Mouse (Mus musculus) limb, embryonic 12.5 days (tissue): ENCODE data around the gene Fam53b. TPM values are rescaled to one million over a fixed set of nuclear protein-coding genes. Genes with fewer than 3 reads are reported as not detected.
A peak's percentile ranks its signal among the peaks of the same experiment; 100 is the strongest.

ENCODE experiments used
- ATAC-seq: fragments of 200-750 bp; cut with Nextera tagmentation; 2 replicates; pipeline ENCODE4 v1.8.0; 2017; ENCODE audit warnings: low read depth, moderate TSS enrichment; ENCODE audit not compliant: insufficient number of reproducible peaks, insufficient read depth, low FRiP score, low TSS enrichment
- H3K27ac ChIP-seq: fragments of 300-500 bp; sonication (generic); 2 replicates; pipeline ENCODE4 v1.5.1; 2016; ENCODE audit warnings: mild to moderate bottlenecking, moderate library complexity
- H3K27me3 ChIP-seq: fragments of 300-500 bp; sonication (generic); 2 replicates; pipeline ENCODE4 v1.6.1; 2016; ENCODE audit warnings: mild to moderate bottlenecking, moderate library complexity
- H3K36me3 ChIP-seq: fragments of 300-500 bp; sonication (generic); 2 replicates; pipeline ENCODE4 v1.6.1; 2016; ENCODE audit warnings: mild to moderate bottlenecking, moderate library complexity
- H3K4me1 ChIP-seq: fragments of 300-500 bp; sonication (generic); replicated peaks from 2 replicates; pipeline ENCODE4 v1.6.1; 2016
- H3K4me2 ChIP-seq: fragments of 300-500 bp; sonication (generic); 2 replicates; pipeline ENCODE4 v1.6.1; 2016; ENCODE audit warnings: mild to moderate bottlenecking, moderate library complexity
- H3K4me3 ChIP-seq: fragments of 300-500 bp; sonication (generic); replicated peaks from 2 replicates; pipeline ENCODE4 v1.5.1; 2016; ENCODE audit warnings: mild to moderate bottlenecking
- H3K9ac ChIP-seq: fragments of 300-500 bp; sonication (generic); replicated peaks from 2 replicates; pipeline ENCODE4 v1.6.1; 2016; ENCODE audit warnings: mild to moderate bottlenecking, moderate library complexity
- H3K9me3 ChIP-seq: fragments of 300-500 bp; sonication (generic); 2 replicates; pipeline ENCODE4 v1.6.1; 2016; ENCODE audit warnings: mild to moderate bottlenecking, moderate library complexity
- WGBS: fragments of 180-500 bp; shearing (Covaris S2); methylation state at CpG from one replicate; pipeline ENCODE4 v1.1.7; 2016; 5-methylcytosine and 5-hydroxymethylcytosine counted together
- polyA plus RNA-seq: library from polyadenylated mRNA; unstranded; fragments of >200 nt; fragmentation: Nextera tagmentation; extraction: Ambion mirVana; gene quantifications from 2 replicates; pipeline ENCODE4 v1.2.1, GENCODE M21; 2016

Gene Fam53b
- polyA plus RNA-seq, 1 experiment from 2014 or later = 27.7 TPM

GRCm38 (mm10) chr7:132731558-132731957, 82.1 kb downstream of the Fam53b start:
- Histone ChIP-seq H3K27me3 (no peaks in the 10 kb centered on the region), H3K4me1 (peaks cover 38% of the 10 kb centered on the region), H3K36me3 (peaks cover 20% of the 10 kb centered on the region), H3K27ac (no peak overlapping the region), H3K4me3 (no peak overlapping the region), H3K9me3 (no peaks in the 10 kb centered on the region), H3K9ac (no peak overlapping the region), H3K4me2 (no peak overlapping the region)
- WGBS = 61% methylated on average over 6 of the region's 6 CpGs
- no peak for ATAC-seq

GRCm38 (mm10) chr7:132730510-132730909, 83.2 kb downstream of the Fam53b start:
- H3K9me3 ChIP-seq = no peaks in the 10 kb centered on the region
- no peak overlapping the region for H3K9ac ChIP-seq
- no peak overlapping the region for H3K4me2 ChIP-seq
- H3K36me3 ChIP-seq = peaks cover 20% of the 10 kb centered on the region
- 89% methylated on average over 7 of the region's 7 CpGs for WGBS
- no peaks in the 10 kb centered on the region for H3K27me3 ChIP-seq
- H3K27ac ChIP-seq = no peak overlapping the region
- no peak overlapping the region for H3K4me3 ChIP-seq
- peaks cover 32% of the 10 kb centered on the region for H3K4me1 ChIP-seq
- no peak for ATAC-seq

GRCm38 (mm10) chr7:132729093-132729831, 84.4 kb downstream of the Fam53b start:
- Histone ChIP-seq H3K27me3 (no peaks in the 10 kb centered on the region), H3K9ac (no peak overlapping the region), H3K4me1 (peaks cover 27% of the 10 kb centered on the region), H3K4me3 (no peak overlapping the region), H3K9me3 (no peaks in the 10 kb centered on the region), H3K36me3 (peaks cover 15% of the 10 kb centered on the region), H3K27ac (no peak overlapping the region), H3K4me2 (no peak overlapping the region)
- ATAC-seq = no peak
- 77% methylated on average over 4 of the region's 4 CpGs for WGBS

- no peak overlapping the region for H3K4me3 ChIP-seq
- no peak overlapping the region for H3K4me2 ChIP-seq
- WGBS = 70% methylated on average over 13 of the region's 13 CpGs
- no peak overlapping the region for H3K9ac ChIP-seq
- H3K4me1 ChIP-seq = peaks cover 13% of the 10 kb centered on the region
- no peak for ATAC-seq
- peak overlapping the region; percentile 69 for H3K27ac ChIP-seq
- peaks cover 9% of the 10 kb centered on the region for H3K36me3 ChIP-seq
- H3K27me3 ChIP-seq = no peaks in the 10 kb centered on the region
- no peaks in the 10 kb centered on the region for H3K9me3 ChIP-seq
Observed at GRCm38 (mm10) chr7:132726106-132726861, 87.4 kb downstream of the Fam53b start.

- Histone ChIP-seq H3K9me3 (no peaks in the 10 kb centered on the region), H3K27ac (no peak overlapping the region), H3K27me3 (no peaks in the 10 kb centered on the region), H3K4me3 (no peak overlapping the region), H3K4me1 (peaks cover 18% of the 10 kb centered on the region), H3K9ac (no peak overlapping the region), H3K4me2 (no peak overlapping the region), H3K36me3 (peaks cover 11% of the 10 kb centered on the region; the same call in 1 of the 2 replicates)
- 92% methylated on average over 5 of the region's 5 CpGs for WGBS
- no peak for ATAC-seq
Observed at GRCm38 (mm10) chr7:132724501-132725062, 89.1 kb downstream of the Fam53b start.

- 86% methylated on average over 11 of the region's 11 CpGs for WGBS
- H3K9me3 ChIP-seq = no peaks in the 10 kb centered on the region
- H3K27ac ChIP-seq = no peak overlapping the region
- no peak overlapping the region for H3K9ac ChIP-seq
- H3K4me1 ChIP-seq = peaks cover 18% of the 10 kb centered on the region
- H3K4me3 ChIP-seq = no peak overlapping the region
- no peak overlapping the region for H3K4me2 ChIP-seq
- ATAC-seq = no peak
- H3K27me3 ChIP-seq = no peaks in the 10 kb centered on the region
- H3K36me3 ChIP-seq = 0 out of 2 replicates have a peak, but pooled peaks cover 7% of the 10 kb centered on the region
Observed at GRCm38 (mm10) chr7:132723906-132724305, 89.8 kb downstream of the Fam53b start.

- Histone ChIP-seq H3K27ac (no peak overlapping the region), H3K9ac (no peak overlapping the region), H3K27me3 (no peaks in the 10 kb centered on the region), H3K4me1 (peaks cover 18% of the 10 kb centered on the region), H3K4me2 (no peak overlapping the region), H3K4me3 (no peak overlapping the region), H3K9me3 (no peaks in the 10 kb centered on the region), H3K36me3 (0 out of 2 replicates have a peak, but pooled peaks cover 7% of the 10 kb centered on the region)
- ATAC-seq = no peak
- WGBS = 89% methylated on average over 12 of the region's 12 CpGs
Observed at GRCm38 (mm10) chr7:132722401-132723370, 91.0 kb downstream of the Fam53b start.

GRCm38 (mm10) chr7:132720562-132720961, 93.1 kb downstream of the Fam53b start:
- no peak for ATAC-seq
- no peak overlapping the region for H3K27ac ChIP-seq
- peaks cover 10% of the 10 kb centered on the region for H3K36me3 ChIP-seq
- no peaks in the 10 kb centered on the region for H3K9me3 ChIP-seq
- H3K4me3 ChIP-seq = no peak overlapping the region
- WGBS = 81% methylated on average over 8 of the region's 8 CpGs
- no peak overlapping the region for H3K4me2 ChIP-seq
- no peaks in the 10 kb centered on the region for H3K27me3 ChIP-seq
- no peak overlapping the region for H3K9ac ChIP-seq
- H3K4me1 ChIP-seq = peaks cover 19% of the 10 kb centered on the region

GRCm38 (mm10) chr7:132719570-132719969, 94.1 kb downstream of the Fam53b start:
- H3K4me2 ChIP-seq = no peak overlapping the region
- H3K4me1 ChIP-seq = peaks cover 25% of the 10 kb centered on the region
- H3K36me3 ChIP-seq = peaks cover 20% of the 10 kb centered on the region
- no peak overlapping the region for H3K9ac ChIP-seq
- H3K27ac ChIP-seq = no peak overlapping the region
- no peak overlapping the region for H3K4me3 ChIP-seq
- WGBS = 88% methylated on average over 4 of the region's 4 CpGs
- no peaks in the 10 kb centered on the region for H3K27me3 ChIP-seq
- no peaks in the 10 kb centered on the region for H3K9me3 ChIP-seq
- no peak for ATAC-seq

- peaks cover 44% of the 10 kb centered on the region for H3K4me1 ChIP-seq
- H3K27ac ChIP-seq = no peak overlapping the region; the same call in 1 of the 2 replicates
- no peak overlapping the region for H3K4me3 ChIP-seq
- H3K4me2 ChIP-seq = no peak overlapping the region
- no peaks in the 10 kb centered on the region for H3K9me3 ChIP-seq
- no peaks in the 10 kb centered on the region for H3K27me3 ChIP-seq
- ATAC-seq = no peak
- H3K9ac ChIP-seq = no peak overlapping the region
- WGBS = 91% methylated on average over 4 of the region's 4 CpGs
- H3K36me3 ChIP-seq = peaks cover 25% of the 10 kb centered on the region
Observed at GRCm38 (mm10) chr7:132715259-132715658, 98.4 kb downstream of the Fam53b start.
